Comparison of ENCODE assay signal across 7 mouse cellular contexts in the genomic region with DNA sequence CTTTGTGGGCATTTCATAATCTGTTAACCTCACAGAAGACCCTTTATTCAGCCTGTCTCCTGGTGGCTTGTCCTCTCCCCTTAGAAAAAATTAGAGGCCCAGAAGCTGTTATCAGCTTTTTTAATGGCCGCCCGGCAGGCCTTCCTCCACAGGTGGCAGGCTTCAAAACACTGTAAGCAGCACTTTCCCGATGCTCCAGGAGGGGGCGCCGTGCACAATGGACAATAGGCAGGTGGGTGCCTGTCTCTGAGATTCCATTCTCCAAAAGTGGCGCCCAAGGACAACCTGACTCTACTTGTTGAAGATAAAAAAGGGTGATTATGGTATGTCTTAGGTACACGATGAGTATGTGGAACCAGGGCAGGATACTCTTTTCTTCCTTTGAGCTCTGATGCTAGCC.
DNase-seq lines count a peak whose midpoint lies in the region; ATAC-seq and TF ChIP-seq lines count a peak whose summit lies in the region.

No protein-coding gene starts in this region.

- no peak overlapping the region for H3K9ac ChIP-seq in forebrain, postnatal 0 days

- DNase-seq in 3T3-L1 (ENCODE audit: low read depth, low spot score) (peak; percentile 29), 416B (ENCODE audit: low read depth) (peak; percentile 51)
- DNase-seq in c-Kit-positive CD71-negative TER-119-negative erythroid progenitor cells, embryonic 14.5 days (ENCODE audit: low read depth), result peak; percentile 26
- peak; percentile 67 for DNase-seq in forebrain, postnatal 0 days
- DNase-seq in layer of hippocampus, postnatal 25 days (ENCODE audit: extremely low spot score in 1 of 2, low spot score in 1 of 2), result peak; percentile 68 to 86
- peak; percentile 11 for DNase-seq in naive thymus-derived CD4-positive, alpha-beta T cell, adult 2 months (ENCODE audit: low read depth)
- DNase-seq in thymus, postnatal 14 days, result peak; percentile 36

- peak overlapping the region; percentile 66 for H3K27ac ChIP-seq in forebrain, postnatal 0 days (ENCODE audit: low read depth, low read length)

- ATAC-seq in forebrain, postnatal 0 days, result no peak

- H3K4me2 ChIP-seq in forebrain, postnatal 0 days (ENCODE audit: low read depth), result no peak overlapping the region

- peaks cover 5% of the 10 kb centered on the region; the same call in 1 of the 2 replicates for H3K4me1 ChIP-seq in forebrain, postnatal 0 days (ENCODE audit: insufficient read depth)

- no peaks in the 10 kb centered on the region for H3K9me3 ChIP-seq in forebrain, postnatal 0 days (ENCODE audit: low read length)

- no peak overlapping the region for H3K4me3 ChIP-seq in forebrain, postnatal 0 days (ENCODE audit: low read depth, low read length)

- H3K36me3 ChIP-seq in forebrain, postnatal 0 days (ENCODE audit: insufficient read depth), result 0 out of 2 replicates have a peak, but pooled peaks cover 4% of the 10 kb centered on the region

- no peaks in the 10 kb centered on the region for H3K27me3 ChIP-seq in forebrain, postnatal 0 days (ENCODE audit: insufficient read depth, low read length)

- WGBS in forebrain, postnatal 0 days, result 39% methylated on average over 7 of the region's 7 CpGs

- peak; percentile 77 for TF ChIP-seq CTCF in forebrain, postnatal 0 days (IDR thresholded peaks at IDR 0.05; ENCODE audit: low read depth)

Comparison
In these comparisons a context has a peak if more than half of its experiments do, and no peak if none do; other contexts are left out.
1. DNase-seq: peak in every context shown above with its lines; median percentile 77 in layer of hippocampus, postnatal 25 days; 67 in forebrain, postnatal 0 days; 51 in 416B; 36 in thymus, postnatal 14 days; 29 in 3T3-L1; 26 in c-Kit-positive CD71-negative TER-119-negative erythroid progenitor cells, embryonic 14.5 days; 11 in naive thymus-derived CD4-positive, alpha-beta T cell, adult 2 months.